In genomic region chr19:29069195-29069594, GRCm38 (mm10) we compare ENCODE assay signal across 20 mouse cellular contexts. TPM values are rescaled to one million over a fixed set of nuclear protein-coding genes. Genes with fewer than 3 reads are reported as not detected.
DNase-seq lines count a peak whose midpoint lies in the region; ATAC-seq and TF ChIP-seq lines count a peak whose summit lies in the region.
"Had no signal": no experiment of that assay in that cellular context is flagged by ENCODE, and none has a peak within 500 bp of the region (broad histone marks: within the 10 kb centered on the region; RNA-seq: fewer than 3 reads in every experiment).

No protein-coding gene starts in this region.

- intact Hi-C loops in left cerebral cortex, postnatal 14 days (cut with DNase I): loop anchor here (10.0 kb wide), 1 partner anchor 436 kb away; no protein-coding TSS in a partner anchor

- H3K4me3 ChIP-seq in erythroblast, embryonic 14.5 days (replicated peaks): peak overlapping the region; percentile 73
- H3K4me3 ChIP-seq in limb, embryonic 12.5 days (replicated peaks): no peak overlapping the region
- H3K4me3 ChIP-seq in limb, embryonic 10.5 days: no peak overlapping the region
- H3K4me3 ChIP-seq in liver, adult 2 months (ENCODE audit: insufficient read depth, low read depth, low read length): no peak overlapping the region
- peak overlapping the region; percentile 59 for H3K4me3 ChIP-seq in liver, postnatal 0 days (ENCODE audit: low read depth, low read length)
- H3K4me3 ChIP-seq in forebrain, embryonic 14.5 days (ENCODE audit: low read depth, low read length): no peak overlapping the region
- H3K4me3 ChIP-seq: embryonic facial prominence, embryonic 10.5 days; forebrain, embryonic 13.5 days; heart, embryonic 10.5 days; hindbrain, embryonic 10.5 days; limb, embryonic 13.5 days had no signal

- H3K36me3 ChIP-seq in erythroblast, embryonic 14.5 days (ENCODE audit: control insufficient read depth): peaks cover 60% of the 10 kb centered on the region
- H3K36me3 ChIP-seq in limb, embryonic 12.5 days: no peaks in the 10 kb centered on the region
- no peaks in the 10 kb centered on the region for H3K36me3 ChIP-seq in limb, embryonic 10.5 days
- no peaks in the 10 kb centered on the region for H3K36me3 ChIP-seq in liver, adult 2 months (ENCODE audit: control insufficient read depth, insufficient read depth, low read length)
- H3K36me3 ChIP-seq in liver, postnatal 0 days (replicated peaks; ENCODE audit: insufficient read depth, low read length): no peaks in the 10 kb centered on the region; the same call in 1 of the 2 replicates
- H3K36me3 ChIP-seq in forebrain, embryonic 14.5 days (ENCODE audit: control insufficient read depth, insufficient read depth, low read length): no peaks in the 10 kb centered on the region
- H3K36me3 ChIP-seq: embryonic facial prominence, embryonic 10.5 days; heart, embryonic 10.5 days; hindbrain, embryonic 10.5 days; limb, embryonic 13.5 days had no signal

- H3K4me2 ChIP-seq in limb, embryonic 12.5 days: no peak overlapping the region
- H3K4me2 ChIP-seq in liver, postnatal 0 days (ENCODE audit: low read depth, low read length): peak overlapping the region; percentile 67
- no peak overlapping the region for H3K4me2 ChIP-seq in forebrain, embryonic 14.5 days (ENCODE audit: low read length)
- H3K4me2 ChIP-seq: forebrain, embryonic 13.5 days; limb, embryonic 13.5 days had no signal

- H3K27ac ChIP-seq in limb, embryonic 12.5 days: peak overlapping the region; percentile 35; the same call in 1 of the 2 replicates
- H3K27ac ChIP-seq in limb, embryonic 10.5 days: no peak overlapping the region
- H3K27ac ChIP-seq in liver, adult 2 months (replicated peaks; ENCODE audit: insufficient read depth, low read depth, low read length): no peak overlapping the region
- peak overlapping the region; percentile 7; the same call in 1 of the 2 replicates for H3K27ac ChIP-seq in liver, postnatal 0 days (ENCODE audit: low read depth)
- no peak overlapping the region for H3K27ac ChIP-seq in forebrain, embryonic 14.5 days (ENCODE audit: low read depth, low read length)
- H3K27ac ChIP-seq: embryonic facial prominence, embryonic 10.5 days; forebrain, embryonic 13.5 days; heart, embryonic 10.5 days; hindbrain, embryonic 10.5 days; hindbrain, postnatal 0 days; limb, embryonic 13.5 days had no signal

- H3K9ac ChIP-seq in limb, embryonic 12.5 days (replicated peaks): peak overlapping the region; percentile 34; the same call in 1 of the 2 replicates
- H3K9ac ChIP-seq in liver, adult 2 months (ENCODE audit: low read depth, low read length): no peak overlapping the region
- 0 out of 2 replicates have a peak overlapping the region, but pooled peaks have one; percentile 8 for H3K9ac ChIP-seq in liver, postnatal 0 days (replicated peaks)
- H3K9ac ChIP-seq in forebrain, embryonic 14.5 days (ENCODE audit: low read length): no peak overlapping the region
- H3K9ac ChIP-seq: forebrain, embryonic 13.5 days; limb, embryonic 13.5 days had no signal

- WGBS in limb, embryonic 12.5 days: 72% methylated on average over 5 of the region's 5 CpGs
- WGBS in limb, embryonic 10.5 days: 74% methylated on average over 5 of the region's 5 CpGs
- 45% methylated on average over 5 of the region's 5 CpGs for WGBS in liver, adult 2 months
- WGBS in liver, postnatal 0 days (ENCODE audit: insufficient replicate concordance): 68% methylated on average over 5 of the region's 5 CpGs
- 90% methylated on average over 5 of the region's 5 CpGs for WGBS in forebrain, embryonic 14.5 days

- peaks cover 79% of the 10 kb centered on the region for H3K4me1 ChIP-seq in erythroblast, embryonic 14.5 days (ENCODE audit: control insufficient read depth)
- peaks cover 19% of the 10 kb centered on the region for H3K4me1 ChIP-seq in limb, embryonic 12.5 days (replicated peaks)
- peaks cover 19% of the 10 kb centered on the region for H3K4me1 ChIP-seq in limb, embryonic 10.5 days
- peaks cover 12% of the 10 kb centered on the region; the same call in 1 of the 2 replicates for H3K4me1 ChIP-seq in liver, adult 2 months (ENCODE audit: control insufficient read depth, insufficient read depth, low read length)
- H3K4me1 ChIP-seq in liver, postnatal 0 days (ENCODE audit: insufficient read depth): peaks cover 31% of the 10 kb centered on the region
- peaks cover 2% of the 10 kb centered on the region; the same call in 1 of the 2 replicates for H3K4me1 ChIP-seq in forebrain, embryonic 14.5 days (ENCODE audit: control insufficient read depth, insufficient read depth, low read length)

- no peaks in the 10 kb centered on the region for H3K27me3 ChIP-seq in erythroblast, embryonic 14.5 days (ENCODE audit: control insufficient read depth)
- no peaks in the 10 kb centered on the region for H3K27me3 ChIP-seq in limb, embryonic 12.5 days
- H3K27me3 ChIP-seq in limb, embryonic 10.5 days (ENCODE audit: low read depth, poor library complexity, severe bottlenecking): no peaks in the 10 kb centered on the region
- no peaks in the 10 kb centered on the region for H3K27me3 ChIP-seq in liver, adult 2 months (ENCODE audit: control insufficient read depth, insufficient read depth, low read length)
- H3K27me3 ChIP-seq in liver, postnatal 0 days (ENCODE audit: insufficient read depth, low read length): no peaks in the 10 kb centered on the region
- H3K27me3 ChIP-seq in forebrain, embryonic 14.5 days (replicated peaks; ENCODE audit: control insufficient read depth, insufficient read depth, low read length): no peaks in the 10 kb centered on the region
- H3K27me3 ChIP-seq: forebrain, embryonic 13.5 days; limb, embryonic 13.5 days had no signal

- H3K9me3 ChIP-seq in erythroblast, embryonic 14.5 days (ENCODE audit: control insufficient read depth, low read length): no peaks in the 10 kb centered on the region
- no peaks in the 10 kb centered on the region for H3K9me3 ChIP-seq in limb, embryonic 12.5 days
- no peaks in the 10 kb centered on the region for H3K9me3 ChIP-seq in limb, embryonic 10.5 days (replicated peaks)
- H3K9me3 ChIP-seq in liver, postnatal 0 days (ENCODE audit: low read length): no peaks in the 10 kb centered on the region
- H3K9me3 ChIP-seq in forebrain, embryonic 14.5 days (replicated peaks; ENCODE audit: control insufficient read depth, low read length): no peaks in the 10 kb centered on the region
- H3K9me3 ChIP-seq: embryonic facial prominence, embryonic 10.5 days; forebrain, embryonic 13.5 days; heart, embryonic 10.5 days; hindbrain, embryonic 10.5 days; limb, embryonic 13.5 days had no signal

- no peak for DNase-seq in limb, embryonic 10.5 days (ENCODE audit: low spot score)
- peak; percentile 74 for DNase-seq in liver, adult 2 months (ENCODE audit: extremely low read depth, low read depth, low spot score)
- no peak for DNase-seq in liver, postnatal 0 days
- DNase-seq in forebrain, embryonic 14.5 days (ENCODE audit: low spot score): no peak
- DNase-seq in left cerebral cortex, postnatal 14 days (ENCODE audit: low spot score in 2 of 2): no peak
- DNase-seq: cerebellum, adult 2 months; kidney, postnatal 14 days; lung, postnatal 10 days; retina, postnatal 1 day; thymus, adult 2 months had no signal

- H3K79me2 ChIP-seq in liver, adult 2 months (ENCODE audit: control insufficient read depth, insufficient read depth, low read length): no peaks in the 10 kb centered on the region

- peak; percentile 19; the same call in 1 of the 2 replicates for TF ChIP-seq EP300 in liver, postnatal 0 days (IDR thresholded peaks at IDR 0.05; ENCODE audit: low read depth)

- TF ChIP-seq POLR2A in liver, adult 2 months (IDR thresholded peaks at IDR 0.05; ENCODE audit: extremely low read depth, insufficient read depth, low read length): no peak

- no peak for ATAC-seq in erythroblast, adult 5-6 weeks (replicated peaks; ENCODE audit: low FRiP score, poor library complexity, severe bottlenecking)
- no peak for ATAC-seq in limb, embryonic 12.5 days (ENCODE audit: insufficient number of reproducible peaks, insufficient read depth, low FRiP score, low TSS enrichment, low read depth)
- ATAC-seq in liver, postnatal 0 days: no peak
- ATAC-seq in forebrain, embryonic 14.5 days: no peak
- ATAC-seq: forebrain, embryonic 13.5 days; hindbrain, postnatal 0 days; intestine, postnatal 0 days had no signal

- no peak for TF ChIP-seq CTCF in liver, adult 2 months (IDR thresholded peaks at IDR 0.05; ENCODE audit: low read depth, low read length)
- no peak for TF ChIP-seq CTCF in liver, postnatal 0 days (IDR thresholded peaks at IDR 0.05; ENCODE audit: low read depth)

RNA-seq across cellular contexts. Expression of gene Ak3, which starts 21.4 kb away (rescaled TPM):
- polyA plus RNA-seq in erythroblast, embryonic 14.5 days (2012): 0.16 and 0.30 TPM in 2 replicates
- 10.4 and 19.4 TPM in 2 replicates for total RNA-seq in erythroblast, adult 5-6 weeks (2015; ENCODE audit: low replicate concordance)
- total RNA-seq in erythroblast, adult 5-6 weeks (2017; ENCODE audit: low replicate concordance): 6.7 and 9.2 TPM in 2 replicates
- polyA plus RNA-seq in limb, embryonic 12.5 days (2016; fragmentation: Nextera tagmentation; extraction: Ambion mirVana): 71.8 and 73.2 TPM in 2 replicates
- polyA plus RNA-seq in limb, embryonic 10.5 days (2016; fragmentation: Nextera tagmentation; extraction: Ambion mirVana): 64.1 and 69.6 TPM in 2 replicates
- 241 and 247 TPM in 2 replicates for total RNA-seq in liver, adult 2 months (2014; rRNA removed)
- polyA plus RNA-seq in liver, adult 2 months (2012; rRNA removed): 183 and 205 TPM in 2 replicates
- 48.1 and 49.9 TPM in 2 replicates for polyA plus RNA-seq in liver, postnatal 0 days (2015; fragmentation: Nextera tagmentation; extraction: Ambion mirVana)
- 76.8 and 83.2 TPM in 2 replicates for polyA plus RNA-seq in forebrain, embryonic 14.5 days (2014; fragmentation: Nextera tagmentation; extraction: Ambion mirVana)
- 10 to 100 TPM; 52.3 to 53.2 TPM for total RNA-seq in left cerebral cortex, postnatal 14 days (2021)

RNA-seq across cellular contexts. Expression of gene Rcl1, which starts 32.0 kb away (rescaled TPM):
- polyA plus RNA-seq in erythroblast, embryonic 14.5 days (2012): 1.2 and 1.6 TPM in 2 replicates
- 22.9 and 35.7 TPM in 2 replicates for total RNA-seq in erythroblast, adult 5-6 weeks (2015; ENCODE audit: low replicate concordance)
- 47.8 and 63.0 TPM in 2 replicates for total RNA-seq in erythroblast, adult 5-6 weeks (2017; ENCODE audit: low replicate concordance)
- polyA plus RNA-seq in limb, embryonic 12.5 days (2016; fragmentation: Nextera tagmentation; extraction: Ambion mirVana): 59.3 and 61.5 TPM in 2 replicates
- polyA plus RNA-seq in limb, embryonic 10.5 days (2016; fragmentation: Nextera tagmentation; extraction: Ambion mirVana): 84.4 and 105 TPM in 2 replicates
- 117 and 132 TPM in 2 replicates for total RNA-seq in liver, adult 2 months (2014; rRNA removed)
- 75.7 and 87.8 TPM in 2 replicates for polyA plus RNA-seq in liver, adult 2 months (2012; rRNA removed)
- polyA plus RNA-seq in liver, postnatal 0 days (2015; fragmentation: Nextera tagmentation; extraction: Ambion mirVana): 78.3 and 79.2 TPM in 2 replicates
- 34.8 and 35.1 TPM in 2 replicates for polyA plus RNA-seq in forebrain, embryonic 14.5 days (2014; fragmentation: Nextera tagmentation; extraction: Ambion mirVana)
- 10 to 100 TPM; 12.7 to 15.6 TPM for total RNA-seq in left cerebral cortex, postnatal 14 days (2021)

Comparison
In these comparisons a context has a peak if more than half of its experiments do, and no peak if none do; other contexts are left out.
1. H3K4me3 ChIP-seq: peak in erythroblast, embryonic 14.5 days (single experiment) and liver, postnatal 0 days (single experiment); none in limb, embryonic 12.5 days (single experiment), limb, embryonic 10.5 days (single experiment), liver, adult 2 months (single experiment) and forebrain, embryonic 14.5 days (single experiment).
2. H3K27ac ChIP-seq: peak in limb, embryonic 12.5 days (single experiment) and liver, postnatal 0 days (single experiment); none in limb, embryonic 10.5 days (single experiment), liver, adult 2 months (single experiment) and forebrain, embryonic 14.5 days (single experiment).
3. H3K9ac ChIP-seq: peak in limb, embryonic 12.5 days (single experiment) and liver, postnatal 0 days (single experiment); none in liver, adult 2 months (single experiment) and forebrain, embryonic 14.5 days (single experiment).
4. RNA of gene Ak3, which starts 21.4 kb away (polyA plus RNA-seq): 183 to 205 TPM in liver, adult 2 months, 76.8 to 83.2 TPM in forebrain, embryonic 14.5 days, 71.8 to 73.2 TPM in limb, embryonic 12.5 days, 64.1 to 69.6 TPM in limb, embryonic 10.5 days and 48.1 to 49.9 TPM in liver, postnatal 0 days; 0.16 to 0.30 TPM in erythroblast, embryonic 14.5 days; every median in the first group is over 10 times any median in the second.
5. RNA of gene Rcl1, which starts 32.0 kb away (polyA plus RNA-seq): 75.7 to 87.8 TPM in liver, adult 2 months, 84.4 to 105 TPM in limb, embryonic 10.5 days, 78.3 to 79.2 TPM in liver, postnatal 0 days, 59.3 to 61.5 TPM in limb, embryonic 12.5 days and 34.8 to 35.1 TPM in forebrain, embryonic 14.5 days; 1.2 to 1.6 TPM in erythroblast, embryonic 14.5 days; every median in the first group is over 10 times any median in the second.